Mouse (Mus musculus) kidney, postnatal 0 days (tissue): Measurements from ENCODE around the gene Psma3. TPM values are rescaled to one million over a fixed set of nuclear protein-coding genes. Genes with fewer than 3 reads are reported as not detected.

Experiments
- ATAC-seq: fragments of 200-750 bp; cut with Nextera tagmentation; replicated peaks from 2 replicates; pipeline ENCODE4 v1.8.0; 2017; ENCODE audit warnings: low read depth, moderate number of reproducible peaks, moderate TSS enrichment, moderate library complexity; ENCODE audit not compliant: low FRiP score
- DNase-seq: peaks from one replicate; pipeline ENCODE4 v3.0.0-alpha.2; 2016; ENCODE audit warnings: low spot score
- H3K27ac ChIP-seq: fragments of 300-500 bp; sonication (generic); 2 replicates; pipeline ENCODE4 v1.5.1; 2014; ENCODE audit warnings: mild to moderate bottlenecking
- H3K27me3 ChIP-seq: fragments of 300-500 bp; sonication (generic); 2 replicates; pipeline ENCODE4 v1.6.1; 2014; ENCODE audit warnings: low read length, mixed read lengths; ENCODE audit not compliant: insufficient read depth
- H3K36me3 ChIP-seq: fragments of 300-500 bp; sonication (generic); 2 replicates; pipeline ENCODE4 v1.6.1; 2014; ENCODE audit warnings: low read length, mixed read lengths; ENCODE audit not compliant: insufficient read depth
- H3K4me1 ChIP-seq: fragments of 300-500 bp; sonication (generic); replicated peaks from 2 replicates; pipeline ENCODE4 v1.6.1; 2014; ENCODE audit warnings: antibody characterized with exemption, low read length, mixed read lengths; ENCODE audit not compliant: insufficient read depth
- H3K4me2 ChIP-seq: fragments of 300-500 bp; sonication (generic); 2 replicates; pipeline ENCODE4 v1.6.1; 2014; ENCODE audit warnings: mild to moderate bottlenecking, low read length, moderate library complexity, mixed read lengths
- H3K4me3 ChIP-seq: fragments of 300-500 bp; sonication (generic); replicated peaks from 2 replicates; pipeline ENCODE4 v1.5.1; 2014; ENCODE audit warnings: low read depth, low read length
- H3K9ac ChIP-seq: fragments of 300-500 bp; sonication (generic); 2 replicates; pipeline ENCODE4 v1.6.1; 2014; ENCODE audit warnings: low read depth, low read length
- H3K9me3 ChIP-seq: fragments of 300-500 bp; sonication (generic); replicated peaks from 2 replicates; pipeline ENCODE4 v1.6.1; 2016; ENCODE audit warnings: low read length, inconsistent platforms, mixed read lengths
- CTCF ChIP-seq: IDR thresholded peaks from 2 replicates; pipeline ENCODE4 v1.5.1; 2016; ENCODE audit warnings: antibody characterized with exemption, low read depth, mild to moderate bottlenecking, moderate library complexity
- WGBS: fragments of 180-500 bp; shearing (Covaris S2); extraction: QIAGEN DNeasy Blood & Tissue Kit; methylation state at CpG from one replicate; pipeline ENCODE4 v1.1.7; 2014; 5-methylcytosine and 5-hydroxymethylcytosine counted together
- polyA plus RNA-seq: library from polyadenylated mRNA; unstranded; fragments of >200 nt; fragmentation: Nextera tagmentation; extraction: Ambion mirVana; gene quantifications from 2 replicates; pipeline ENCODE4 v1.2.1, GENCODE M21; 2015

The Psma3 gene
- polyA plus RNA-seq: 606 and 634 TPM in 2 replicates

GRCm38 (mm10) chr12:70974441-70975266 is at the start of gene Psma3:
Psma3 (plus strand) TSS chr12:70974621.
- Histone ChIP-seq H3K27ac (peak within 1 kb of the TSS; percentile 100), H3K9me3 (no peaks in the 10 kb centered on the region), H3K27me3 (no peaks in the 10 kb centered on the region), H3K36me3 (peaks cover 11% of the 10 kb centered on the region; the same call in 1 of the 2 replicates), H3K9ac (peak within 1 kb of the TSS; percentile 98), H3K4me1 (peaks cover 8% of the 10 kb centered on the region), H3K4me3 (peak within 1 kb of the TSS; percentile 97), H3K4me2 (peak within 1 kb of the TSS; percentile 57)
- ATAC-seq (peak; percentile 98), DNase-seq (peak; percentile 97)
- TF ChIP-seq CTCF: peak; percentile 27; the same call in 1 of the 2 replicates
- WGBS: under 1% methylated on average over 71 of the region's 71 CpGs

- ATAC-seq: no peak
- Histone ChIP-seq H3K36me3 (no peaks in the 10 kb centered on the region), H3K27ac (no peak overlapping the region), H3K4me2 (no peak overlapping the region), H3K9ac (no peak overlapping the region), H3K27me3 (no peaks in the 10 kb centered on the region), H3K4me1 (no peaks in the 10 kb centered on the region), H3K4me3 (no peak overlapping the region), H3K9me3 (no peaks in the 10 kb centered on the region)
- WGBS: 78% methylated on average over 4 of the region's 4 CpGs
- no peak for DNase-seq
- no peak for TF ChIP-seq CTCF
Measured at GRCm38 (mm10) chr12:70929781-70930180, 44.6 kb upstream of the Psma3 start.

DNA sequence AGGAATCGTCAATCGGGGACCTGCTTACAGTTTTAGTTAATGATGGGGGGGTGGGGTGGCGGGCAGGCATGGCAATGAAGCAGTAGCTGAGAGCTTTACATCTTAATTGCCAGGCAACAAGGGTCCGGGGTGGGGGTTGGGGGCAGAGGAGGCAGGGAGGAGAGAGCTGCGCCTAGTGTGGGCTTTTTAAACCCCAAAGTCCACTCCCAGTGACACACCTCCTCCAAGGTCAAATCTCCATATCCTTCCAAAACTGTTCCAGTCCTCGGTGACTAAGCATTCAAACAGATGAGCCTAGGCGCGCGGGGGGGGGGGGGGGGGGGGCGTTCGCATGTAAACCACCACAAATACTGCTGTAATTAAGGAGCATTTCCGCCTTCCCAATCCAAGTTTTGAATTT is 37.3 kb upstream of the Psma3 start:
- DNase-seq (no peak), ATAC-seq (peak; percentile 45; the same call in 1 of the 2 replicates)
- H3K9ac ChIP-seq: peak overlapping the region; percentile 76
- H3K36me3 ChIP-seq: no peaks in the 10 kb centered on the region
- TF ChIP-seq CTCF: no peak
- H3K27ac ChIP-seq: peak overlapping the region; percentile 90
- whole genome bisulfite sequencing: 21% methylated on average over 10 of the region's 12 CpGs
- H3K4me2 ChIP-seq: peak overlapping the region; percentile 68
- H3K9me3 ChIP-seq: no peaks in the 10 kb centered on the region
- no peaks in the 10 kb centered on the region for H3K27me3 ChIP-seq
- no peaks in the 10 kb centered on the region for H3K4me1 ChIP-seq
- peak overlapping the region; percentile 71 for H3K4me3 ChIP-seq

GRCm38 (mm10) chr12:70937571-70938384 is 36.6 kb upstream of the Psma3 start, which contains the start of gene Actr10:
Actr10 (plus strand) TSS chr12:70937857.
- H3K9me3 ChIP-seq: no peaks in the 10 kb centered on the region
- ATAC-seq (peak; percentile 98), DNase-seq (peak; percentile 97)
- H3K4me2 ChIP-seq: peak within 1 kb of the TSS; percentile 68
- H3K27ac ChIP-seq: peak within 1 kb of the TSS; percentile 90
- peaks cover 6% of the 10 kb centered on the region; the same call in 1 of the 2 replicates for H3K36me3 ChIP-seq
- peak within 1 kb of the TSS; percentile 71 for H3K4me3 ChIP-seq
- no peak for TF ChIP-seq CTCF
- WGBS: 2% methylated on average over 58 of the region's 59 CpGs
- H3K9ac ChIP-seq: peak within 1 kb of the TSS; percentile 76
- no peaks in the 10 kb centered on the region for H3K4me1 ChIP-seq
- no peaks in the 10 kb centered on the region for H3K27me3 ChIP-seq

DNA sequence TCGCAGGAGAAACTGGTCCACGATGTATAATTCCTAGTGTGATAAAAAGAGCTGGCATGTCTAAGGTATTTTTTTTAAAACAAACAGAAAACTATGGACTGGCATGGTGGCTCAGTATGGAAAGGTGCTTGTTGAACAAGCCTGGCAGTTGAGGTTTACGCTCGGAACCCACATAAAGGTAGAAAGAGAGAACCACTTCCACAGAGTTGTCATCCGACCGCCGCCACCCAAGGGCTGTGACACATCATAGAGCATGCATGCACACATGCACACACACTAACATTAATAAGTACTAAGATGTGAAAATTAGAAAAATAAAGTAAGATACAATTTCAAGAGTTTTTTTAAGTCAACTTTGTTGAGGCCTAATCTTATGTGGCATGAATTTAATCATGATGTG is 33.6 kb upstream of the Psma3 start:
- no peak overlapping the region for H3K4me2 ChIP-seq
- H3K9me3 ChIP-seq: no peaks in the 10 kb centered on the region
- no peak for ATAC-seq
- no peaks in the 10 kb centered on the region for H3K4me1 ChIP-seq
- H3K9ac ChIP-seq: no peak overlapping the region
- peaks cover 14% of the 10 kb centered on the region for H3K36me3 ChIP-seq
- H3K4me3 ChIP-seq: no peak overlapping the region
- no peak overlapping the region for H3K27ac ChIP-seq
- DNase-seq: no peak
- 97% methylated on average over 7 of the region's 7 CpGs for WGBS
- TF ChIP-seq CTCF: no peak
- H3K27me3 ChIP-seq: no peaks in the 10 kb centered on the region

GRCm38 (mm10) chr12:70944181-70944580 is 30.2 kb upstream of the Psma3 start:
- Histone ChIP-seq H3K4me2 (no peak overlapping the region), H3K4me1 (no peaks in the 10 kb centered on the region), H3K27ac (no peak overlapping the region), H3K9me3 (no peaks in the 10 kb centered on the region), H3K36me3 (peaks cover 24% of the 10 kb centered on the region), H3K27me3 (no peaks in the 10 kb centered on the region), H3K4me3 (no peak overlapping the region), H3K9ac (no peak overlapping the region)
- DNase-seq (no peak), ATAC-seq (no peak)
- WGBS: 95% methylated on average over 5 of the region's 5 CpGs
- TF ChIP-seq CTCF: no peak
